Mouse (Mus musculus) A20 (cell line): Measurements from ENCODE around the gene Bpifa5.
"Not testable (repeated sequence)": the region's sequence is repeated elsewhere in the genome, so short reads cannot be mapped to it uniquely, and the experiment has no call there.

ENCODE experiments used
- DNase-seq: peaks from one replicate; pipeline ENCODE4 v3.0.0-alpha.2; 2011; ENCODE audit warnings: low read depth, low spot score

The Bpifa5 gene

DNA sequence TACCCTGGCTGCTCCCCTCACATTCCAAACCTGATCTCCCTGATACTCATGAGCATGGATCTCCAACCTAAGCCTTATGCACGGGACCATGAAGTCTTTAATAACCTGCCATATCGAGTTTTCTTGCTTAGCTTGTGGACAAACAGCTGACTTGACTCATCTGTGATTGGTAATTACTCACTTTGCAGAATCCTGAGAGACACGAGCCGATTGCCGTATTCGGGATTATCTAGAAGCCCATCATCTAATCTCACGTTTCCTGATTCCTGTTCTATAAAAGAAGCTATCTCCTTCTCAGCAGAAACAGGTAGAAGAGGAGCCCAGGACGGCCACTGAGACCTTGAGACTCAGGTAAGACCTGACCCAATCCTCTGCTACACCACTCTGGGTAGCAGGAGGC is at the start of gene Bpifa5:
Gene Bpifa5 (plus strand): TSS at position 301 of the 400 bp plus-strand sequence.
- no peak for DNase-seq

DNA sequence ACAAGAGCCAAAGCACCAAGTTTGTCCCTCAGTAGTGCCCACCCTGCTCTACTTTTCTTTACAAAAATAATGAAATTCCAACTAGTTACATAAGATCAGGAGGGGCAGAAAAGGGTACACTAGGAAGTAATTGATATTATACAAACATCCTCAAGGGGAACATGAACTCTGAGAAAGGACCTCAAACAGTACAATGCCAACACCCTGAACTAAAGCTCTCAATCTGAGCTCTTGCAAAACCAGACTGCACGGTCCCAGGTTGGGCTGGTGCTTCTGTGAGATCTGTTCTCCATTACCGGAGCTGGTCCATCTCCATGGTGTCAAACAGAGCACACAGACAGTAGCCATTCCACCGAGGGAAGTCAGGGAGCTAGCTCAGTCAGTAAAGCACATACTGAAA is 45.0 kb upstream of the Bpifa5 start:
- no peak for DNase-seq

DNA sequence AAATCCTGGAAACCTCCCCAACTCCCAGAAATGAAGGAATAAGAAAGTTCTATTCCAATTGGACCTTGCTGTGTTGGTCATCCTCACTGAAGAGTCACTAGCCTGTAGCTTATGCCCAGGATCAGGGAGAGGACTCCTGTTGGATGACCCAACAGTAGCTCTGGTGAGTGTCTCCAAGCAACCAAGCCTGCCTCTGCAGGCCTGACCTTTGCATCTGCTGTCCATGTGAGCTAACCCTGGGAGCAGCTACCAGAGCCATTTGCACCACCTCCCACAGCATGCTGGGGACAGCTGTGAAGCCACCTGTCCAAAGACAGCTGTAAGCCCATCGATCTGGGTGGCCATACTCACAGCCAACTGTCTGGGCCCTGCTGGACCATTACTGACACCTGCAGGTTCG is 32.3 kb upstream of the Bpifa5 start, which contains the start of gene Bpifa3:
Gene Bpifa3 (plus strand): TSS at position 217 of the 400 bp plus-strand sequence.
- no peak for DNase-seq

GRCm38 (mm10) chr2:154142580-154142979 is 19.8 kb upstream of the Bpifa5 start, which contains the start of gene Bpifa1:
TSS of gene Bpifa1 (plus strand) at chr2:154142880.
- DNase-seq = no peak

DNA sequence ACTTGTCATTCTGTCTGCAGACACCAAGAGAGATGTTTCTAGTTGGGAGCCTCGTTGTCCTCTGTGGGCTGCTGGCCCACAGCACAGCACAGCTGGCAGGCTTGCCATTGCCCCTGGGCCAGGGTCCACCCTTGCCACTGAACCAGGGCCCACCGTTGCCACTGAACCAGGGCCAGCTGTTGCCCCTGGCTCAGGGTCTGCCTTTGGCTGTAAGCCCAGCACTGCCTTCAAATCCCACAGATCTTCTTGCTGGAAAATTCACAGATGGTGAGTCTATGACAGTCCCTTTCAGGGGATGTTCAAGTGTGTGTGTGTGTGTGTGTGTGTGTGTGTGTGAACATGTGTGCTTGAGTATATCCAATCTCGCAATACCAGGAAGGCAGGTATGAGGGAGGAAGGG is 18.7 kb upstream of the Bpifa5 start:
- no peak for DNase-seq

DNA sequence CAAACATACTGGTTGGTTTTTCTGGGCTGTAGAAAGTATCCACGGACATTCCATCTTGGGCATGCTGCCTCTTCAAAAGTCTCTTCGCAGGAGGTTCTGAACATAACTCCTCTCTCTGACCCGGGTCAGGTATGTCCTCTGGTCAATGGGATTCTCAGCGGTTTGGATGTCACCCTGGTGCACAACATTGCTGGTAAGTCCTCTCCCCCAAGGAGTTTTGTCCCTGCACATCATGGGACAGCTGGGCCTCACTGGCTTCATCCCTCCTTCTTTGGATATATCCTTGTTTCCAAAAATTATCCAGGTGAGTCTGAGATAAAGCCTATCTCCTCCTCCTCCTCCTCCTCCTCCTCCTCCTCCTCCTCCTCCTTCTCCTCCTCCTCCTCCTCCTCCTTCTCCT is 14.9 kb upstream of the Bpifa5 start:
- no peak for DNase-seq

DNA sequence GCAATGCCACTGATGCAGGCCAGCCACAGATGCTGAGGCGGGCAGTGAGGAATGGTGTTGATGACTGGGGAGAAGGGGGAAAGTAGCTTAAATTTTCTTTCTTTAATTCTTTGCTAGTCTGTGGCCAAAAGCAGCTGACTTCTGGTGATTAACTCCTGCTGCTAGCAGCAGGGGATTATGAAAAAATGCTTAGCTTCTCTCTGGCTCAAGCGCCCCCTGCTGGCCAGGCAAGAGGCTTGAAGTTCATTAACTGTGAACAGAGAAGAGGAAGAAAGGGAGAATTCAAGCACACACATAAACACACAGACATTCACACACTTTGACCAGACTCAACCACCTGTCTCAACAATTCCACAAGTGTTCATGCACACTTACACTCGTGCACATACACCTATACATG is 4.0 kb upstream of the Bpifa5 start:
- DNase-seq = peak; percentile 65

GRCm38 (mm10) chr2:154163306-154163705 is 899 bp downstream of the Bpifa5 start:
- no peak for DNase-seq

- no peak for DNase-seq
These were observed 6.8 kb downstream of the Bpifa5 start for GRCm38 (mm10) chr2:154169172-154169571.

DNA sequence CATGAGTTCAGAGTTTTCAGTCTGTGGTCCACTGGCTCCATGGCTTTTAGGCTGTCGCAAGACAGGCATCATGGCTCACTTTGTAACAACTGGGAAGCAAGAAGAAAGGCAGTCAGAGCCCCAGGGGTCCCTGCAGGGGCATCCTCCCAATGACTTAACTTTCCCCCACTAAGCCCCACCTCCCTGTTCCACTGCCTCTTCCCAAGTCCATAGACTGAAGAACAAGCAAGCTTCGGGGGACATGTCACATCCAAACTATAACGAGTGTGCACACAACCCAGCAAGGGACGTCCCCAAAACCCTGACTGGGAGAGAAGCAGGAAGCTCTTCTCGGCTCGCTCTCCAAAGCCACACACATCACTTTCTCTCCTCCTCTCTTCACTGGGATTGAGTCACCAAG is 9.2 kb downstream of the Bpifa5 start:
- DNase-seq = no peak

DNA sequence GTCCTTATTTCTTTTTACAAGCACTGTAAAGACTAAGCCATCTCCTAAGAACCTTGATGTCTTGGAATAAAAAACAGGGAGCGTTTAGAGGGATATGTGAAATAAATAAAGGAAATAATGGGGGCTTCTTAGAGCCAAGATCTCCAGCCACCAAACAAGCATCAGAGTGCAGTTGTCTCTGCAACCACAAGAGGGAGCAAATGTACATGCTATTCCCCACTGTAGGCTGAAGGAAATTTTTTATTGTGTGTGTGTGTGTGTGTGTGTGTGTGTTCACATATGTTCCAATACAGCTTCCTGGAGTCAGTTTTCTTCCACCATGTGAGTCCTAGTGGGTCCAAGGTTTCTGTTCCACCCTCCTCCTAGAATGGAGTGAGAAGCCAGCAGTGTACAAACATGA is 10.9 kb downstream of the Bpifa5 start:
- DNase-seq = peak; percentile 35

GRCm38 (mm10) chr2:154181900-154182299 is 19.5 kb downstream of the Bpifa5 start:
- DNase-seq = not testable (repeated sequence)

GRCm38 (mm10) chr2:154183061-154183460 is 20.7 kb downstream of the Bpifa5 start:
- DNase-seq = not testable (repeated sequence)

DNA sequence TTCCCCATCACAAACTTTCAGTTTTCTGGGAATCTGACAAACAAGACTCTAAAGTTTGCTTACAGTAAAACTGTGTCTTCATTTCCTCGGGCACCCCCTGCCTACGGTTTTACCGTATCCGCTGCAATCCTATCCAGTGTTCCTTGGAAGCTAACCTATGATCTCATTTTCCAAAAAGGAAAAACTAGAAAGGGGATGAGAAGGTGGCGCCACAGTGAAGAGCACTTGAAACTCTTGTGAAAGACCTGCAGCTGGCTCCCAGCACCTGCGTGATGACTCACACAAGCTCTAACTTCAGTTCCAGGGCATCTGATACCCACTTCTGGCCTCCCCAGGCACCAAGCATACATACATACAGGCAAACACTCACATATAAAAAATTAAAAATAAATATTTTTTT is 22.9 kb downstream of the Bpifa5 start:
- no peak for DNase-seq

GRCm38 (mm10) chr2:154185748-154186147 is 23.3 kb downstream of the Bpifa5 start:
- DNase-seq = no peak

DNA sequence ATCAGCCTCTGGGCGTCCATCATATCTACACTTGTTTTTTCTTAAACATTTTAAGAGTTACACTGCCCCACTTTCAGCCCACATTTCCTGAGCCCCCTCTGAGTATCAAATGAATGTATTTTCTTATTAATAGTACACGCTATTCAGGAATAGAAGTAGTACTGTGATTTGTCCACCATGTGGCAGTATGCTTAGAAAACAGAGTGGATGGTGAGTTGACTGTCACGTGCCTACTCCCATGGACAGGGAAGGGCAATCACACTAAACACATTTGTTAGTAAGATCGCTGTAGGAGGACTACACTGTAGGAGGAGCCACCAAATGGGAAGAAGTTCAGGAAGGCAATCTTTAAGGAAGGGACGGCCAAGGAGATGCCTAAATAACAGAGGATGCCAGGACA is 25.1 kb downstream of the Bpifa5 start:
- peak; percentile 23 for DNase-seq

- DNase-seq = no peak
These were observed 27.5 kb downstream of the Bpifa5 start for GRCm38 (mm10) chr2:154189877-154190434.

GRCm38 (mm10) chr2:154190546-154191258 is 28.3 kb downstream of the Bpifa5 start, which contains the start of gene Bpifb1:
TSS of gene Bpifb1 (plus strand) at chr2:154190818.
- DNase-seq = no peak

DNA sequence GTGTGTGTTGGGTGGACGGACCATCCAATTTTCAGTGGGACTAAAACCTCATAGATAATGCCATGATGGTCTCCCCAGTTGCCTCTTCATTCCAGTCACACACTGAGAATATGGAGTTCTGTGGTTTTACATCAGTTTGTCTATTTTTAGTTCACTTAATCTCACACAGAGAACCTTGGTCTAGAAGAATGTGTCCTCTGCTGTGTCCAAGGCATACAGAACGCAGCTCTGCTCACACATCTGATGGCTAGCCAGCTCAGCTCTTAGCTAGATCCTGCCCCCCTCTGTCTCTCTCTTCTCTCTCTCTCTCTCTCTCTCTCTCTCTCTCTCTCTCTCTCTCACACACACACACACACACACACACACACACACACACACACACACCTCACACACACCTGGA is 29.7 kb downstream of the Bpifa5 start:
- no peak for DNase-seq

GRCm38 (mm10) chr2:154193071-154193470 is 30.7 kb downstream of the Bpifa5 start:
- no peak for DNase-seq

DNA sequence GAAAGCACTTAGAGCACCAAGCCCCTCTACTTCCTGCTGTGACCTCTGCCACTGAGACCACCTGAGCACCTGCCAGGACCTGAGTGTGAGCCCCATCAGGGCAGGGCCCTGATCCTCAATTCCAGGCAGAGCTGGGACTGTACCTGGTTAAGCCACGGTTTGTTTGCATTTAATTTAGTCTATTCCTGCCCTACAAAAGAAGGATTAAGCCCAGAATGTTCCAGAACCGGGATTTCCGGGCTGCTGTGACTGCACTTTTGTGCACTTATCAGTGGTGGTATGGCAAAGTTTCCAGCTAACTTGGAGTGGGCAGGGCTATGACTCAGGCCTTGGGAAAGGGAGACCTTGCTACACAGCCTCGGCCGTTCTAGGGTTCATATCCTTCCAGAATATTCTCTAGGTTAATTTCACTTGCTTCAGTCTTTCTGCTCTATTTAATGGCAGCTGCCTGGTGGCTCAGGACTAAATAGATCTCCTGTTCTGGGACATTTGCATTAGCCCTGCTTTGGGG is 31.6 kb downstream of the Bpifa5 start:
- no peak for DNase-seq

DNA sequence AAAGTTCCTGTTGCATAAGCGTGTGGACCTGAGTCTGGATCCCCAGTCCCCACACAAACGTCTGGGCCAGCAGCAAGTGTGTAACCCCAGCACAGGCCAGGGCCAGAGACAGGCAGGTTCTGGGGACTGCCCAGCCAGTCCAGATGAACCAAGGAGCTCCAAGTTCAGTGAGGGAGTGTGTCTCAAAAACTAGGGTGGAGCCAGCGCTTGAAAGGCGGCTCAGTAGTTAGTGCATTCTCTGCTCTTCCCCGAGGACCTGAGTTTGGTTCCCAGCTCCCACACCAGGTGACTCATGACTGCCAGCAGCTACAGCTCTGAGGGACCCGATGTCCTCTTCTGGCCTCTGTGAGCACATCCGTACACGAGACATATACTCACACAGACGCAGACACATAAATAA is 34.6 kb downstream of the Bpifa5 start:
- DNase-seq = no peak

- no peak for DNase-seq
These were observed 42.2 kb downstream of the Bpifa5 start for GRCm38 (mm10) chr2:154204630-154205029.
